Mouse (Mus musculus) Patski (cell line): Measurements from ENCODE around the gene Dnph1. TPM values are rescaled to one million over a fixed set of nuclear protein-coding genes. Genes with fewer than 3 reads are reported as not detected.
A peak's percentile ranks its signal among the peaks of the same experiment; 100 is the strongest.

Experiments used
- ATAC-seq: fragments of 100-300 bp; one replicate; pipeline ENCODE4 v1.8.0; 2021
- CTCF ChIA-PET: fragments of 350-600 bp; sonication (Branson Sonifier 250); formaldehyde crosslinking; loops from one replicate; lab custom pipeline; 2022; ENCODE audit warnings: inconsistent platforms; lab: Charles Lee
- POLR2A ChIA-PET: fragments of 350-600 bp; sonication (Branson Sonifier 250); formaldehyde crosslinking; loops from one replicate; lab custom pipeline; 2022; ENCODE audit warnings: antibody characterized with exemption, inconsistent platforms; lab: Charles Lee
- DNase-seq: peaks from one replicate; pipeline ENCODE4 v3.0.0-alpha.2; 2011; ENCODE audit warnings: low read depth, low spot score
- H3K27me3 ChIP-seq: fragments of 371-371 bp; one replicate; pipeline ENCODE4 v1.5.1; 2021
- CTCF ChIP-seq: fragments of 100-300 bp; IDR thresholded peaks from one replicate; pipeline ENCODE4 v1.5.1; 2021
- in situ Hi-C: fragments of 300-500 bp; cut with MboI; formaldehyde crosslinking; loops from 3 replicates; pipeline ENCODE4 v1.11.1; 2018; ENCODE audit warnings: low pct_unique_long_range_greater_than_20kb, mixed read lengths
- polyA plus RNA-seq: library from polyadenylated mRNA; unstranded; gene quantifications from one replicate; pipeline ENCODE4 v1.2.3, GENCODE M21; 2021

Dnph1 gene
- 16.9 TPM for polyA plus RNA-seq

DNA sequence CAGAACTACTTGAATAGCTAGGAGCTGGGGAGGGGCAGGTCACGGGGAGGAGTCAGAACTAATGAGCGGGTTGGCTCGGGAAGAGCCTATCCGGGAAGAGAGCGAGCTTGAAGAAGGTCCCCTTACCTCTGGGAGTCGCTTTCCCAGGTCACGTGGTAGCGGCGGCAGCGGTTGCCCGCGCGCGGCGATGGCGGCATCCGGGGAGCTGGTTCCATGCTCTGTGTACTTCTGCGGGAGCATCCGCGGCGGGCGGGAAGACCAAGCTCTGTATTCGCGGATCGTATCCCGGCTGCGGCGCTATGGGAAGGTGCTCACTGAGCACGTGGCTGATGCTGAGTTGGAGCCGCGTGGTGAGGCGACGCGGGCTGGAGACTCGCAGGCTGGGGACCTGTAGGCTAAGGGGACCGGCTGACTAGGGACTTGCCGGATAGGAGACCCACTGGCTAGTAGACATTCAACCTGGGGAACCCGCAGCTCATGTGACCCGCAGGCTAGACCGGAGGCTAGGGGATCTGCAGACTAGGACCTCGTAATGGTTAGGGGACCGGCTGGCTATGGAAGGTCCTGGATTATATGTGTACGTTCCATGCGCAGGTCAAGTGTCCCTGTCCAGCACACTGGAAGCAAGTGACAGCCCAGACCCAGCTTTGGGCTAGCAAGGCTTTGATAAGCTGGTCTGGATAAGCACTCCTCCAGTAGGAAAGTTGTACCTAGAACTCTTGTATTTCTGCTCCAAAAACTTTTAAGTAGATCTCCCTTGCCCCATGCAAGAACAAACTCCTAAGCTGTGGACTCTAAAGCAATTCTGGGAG, at the start of gene Dnph1:
Dnph1 (plus strand) TSS at position 89 of the 812 bp plus-strand sequence.
- no peak for TF ChIP-seq CTCF
- peak; percentile 79 for ATAC-seq
- ChIA-PET CTCF (interaction anchor here (0.9 kb wide), 1 partner anchor 10 kb away, joined by 3 read pairs; no protein-coding TSS in a partner anchor), POLR2A (no interaction called here)
- H3K27me3 ChIP-seq: no peaks in the 10 kb centered on the region
- DNase-seq: no peak
- in situ Hi-C loops: no loop called here

GRCm38 (mm10) chr17:46452683-46453082, 43.8 kb upstream of the Dnph1 start:
- peaks cover 43% of the 10 kb centered on the region for H3K27me3 ChIP-seq
- CTCF ChIA-PET: no interaction called here
- POLR2A ChIA-PET: no interaction called here
- in situ Hi-C loops: no loop called here
- no peak for ATAC-seq
- no peak for DNase-seq
- no peak for TF ChIP-seq CTCF

DNA sequence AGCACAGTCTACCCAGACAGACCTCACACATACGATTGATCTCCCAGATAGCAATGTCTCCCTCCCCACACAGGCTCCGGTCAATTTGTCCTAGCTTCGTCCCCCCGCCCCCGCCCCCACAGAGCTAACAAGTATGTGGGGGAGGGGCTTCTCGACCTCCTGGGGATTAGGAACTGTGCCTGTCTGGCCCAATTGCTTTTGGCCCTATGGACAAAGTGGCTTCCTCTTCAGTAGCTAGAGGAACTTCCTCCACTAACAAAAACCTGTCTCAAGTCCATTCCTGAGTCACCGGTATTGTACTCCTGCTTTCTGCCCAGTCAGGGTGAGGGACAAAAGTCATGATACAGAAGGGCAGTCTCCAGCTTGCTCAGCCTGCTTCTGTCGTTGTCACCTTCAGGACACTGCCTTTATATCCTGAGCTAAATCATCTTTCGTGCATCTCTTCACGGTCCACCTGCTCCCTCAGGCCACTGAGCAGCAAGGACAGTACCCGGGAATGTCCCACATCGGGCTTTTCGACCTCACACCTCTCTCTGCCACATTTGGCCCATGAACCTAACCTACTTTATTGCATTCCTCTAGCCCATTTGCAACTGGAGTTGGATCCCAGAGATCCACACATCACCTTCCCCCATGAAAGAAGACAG, 43.1 kb upstream of the Dnph1 start:
- POLR2A ChIA-PET: no interaction called here
- no peak for DNase-seq
- CTCF ChIA-PET: interaction anchor here (0.6 kb wide), 1 partner anchor 356 kb away, joined by 3 read pairs; no protein-coding TSS in a partner anchor
- ATAC-seq: no peak
- in situ Hi-C loops: no loop called here
- no peak for TF ChIP-seq CTCF
- H3K27me3 ChIP-seq: peaks cover 44% of the 10 kb centered on the region

DNA sequence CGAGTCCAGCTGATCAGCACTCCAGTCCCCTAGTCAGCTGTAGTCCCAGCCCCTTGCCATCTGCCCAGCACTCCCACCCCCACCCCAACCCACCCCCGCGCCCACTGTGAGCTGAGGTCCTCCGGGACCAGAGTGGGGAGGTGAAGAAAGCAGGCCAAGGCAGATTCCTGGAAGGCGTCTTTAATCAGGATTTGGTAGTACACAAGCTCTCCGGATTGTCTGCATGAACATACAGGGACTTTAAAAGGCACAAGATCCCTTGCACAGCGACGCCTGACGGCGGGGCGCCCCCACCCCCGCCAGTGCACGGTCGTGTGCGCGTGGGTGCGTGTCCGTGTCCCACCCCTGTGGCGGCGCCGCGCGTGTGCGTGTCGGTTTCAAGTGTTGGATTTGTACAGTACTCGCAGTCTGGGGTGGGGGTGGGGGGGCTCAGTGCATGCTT, 42.5 kb upstream of the Dnph1 start:
- ATAC-seq: no peak

DNA sequence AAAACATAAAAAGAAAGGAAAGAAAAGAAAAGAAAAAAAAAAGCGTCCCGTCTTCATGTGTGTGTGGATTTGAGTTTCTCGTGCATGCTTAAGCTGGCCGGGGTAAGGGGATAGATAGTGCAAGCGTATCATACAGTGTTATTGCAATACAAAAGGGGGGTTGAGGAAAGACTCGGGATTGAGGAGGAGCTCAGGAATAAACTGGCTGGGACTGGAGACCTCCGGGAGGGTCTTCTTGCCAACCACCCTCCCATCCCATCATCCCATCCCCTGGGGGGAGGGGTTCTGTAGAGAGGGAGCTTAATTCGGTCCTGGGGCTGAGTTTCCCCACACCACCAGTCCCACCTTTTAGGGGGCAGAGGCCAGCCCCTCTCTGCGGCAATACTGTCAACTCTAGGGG, 42.0 kb upstream of the Dnph1 start:
- TF ChIP-seq CTCF: no peak
- ChIA-PET CTCF (no interaction called here), POLR2A (no interaction called here)
- no peak for DNase-seq
- H3K27me3 ChIP-seq: peaks cover 47% of the 10 kb centered on the region
- in situ Hi-C loops: no loop called here
- no peak for ATAC-seq

More for the DNA sequence above, 42.5 kb upstream of the Dnph1 start:
- ChIA-PET POLR2A (no interaction called here), CTCF (interaction anchor here (0.6 kb wide), 1 partner anchor 355 kb away, joined by 3 read pairs; no protein-coding TSS in a partner anchor)
- peaks cover 44% of the 10 kb centered on the region for H3K27me3 ChIP-seq
- DNase-seq: no peak
- in situ Hi-C loops: no loop called here
- no peak for TF ChIP-seq CTCF

GRCm38 (mm10) chr17:46455110-46455691, 41.3 kb upstream of the Dnph1 start:
- in situ Hi-C loops: no loop called here
- TF ChIP-seq CTCF: no peak
- POLR2A ChIA-PET: no interaction called here
- CTCF ChIA-PET: no interaction called here
- peaks cover 54% of the 10 kb centered on the region for H3K27me3 ChIP-seq
- DNase-seq (no peak), ATAC-seq (no peak)

GRCm38 (mm10) chr17:46457791-46458190, 38.7 kb upstream of the Dnph1 start:
- ATAC-seq (no peak), DNase-seq (no peak)
- POLR2A ChIA-PET: no interaction called here
- TF ChIP-seq CTCF: no peak
- CTCF ChIA-PET: no interaction called here
- in situ Hi-C loops: no loop called here
- H3K27me3 ChIP-seq: peaks cover 66% of the 10 kb centered on the region

DNA sequence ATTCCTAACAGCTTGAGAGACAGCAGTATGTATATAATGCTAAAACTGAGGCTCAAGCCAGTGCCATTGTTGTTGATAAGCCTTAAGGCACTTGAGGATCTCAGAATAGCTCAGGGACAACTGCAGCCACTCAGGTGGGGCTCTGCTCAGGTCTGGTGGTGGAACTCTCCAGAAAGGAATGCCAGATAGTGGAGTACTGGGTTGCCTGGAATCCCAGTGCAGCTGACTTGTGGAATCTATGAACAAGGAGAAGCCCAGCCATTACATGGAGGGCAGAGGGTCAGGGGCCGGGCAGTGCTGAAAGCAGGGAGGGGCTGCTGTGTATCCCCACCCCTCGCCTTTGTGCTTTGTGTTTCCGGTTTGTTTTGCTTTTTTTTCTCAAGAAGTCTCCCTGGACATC, 38.1 kb upstream of the Dnph1 start:
- ChIA-PET POLR2A (no interaction called here), CTCF (no interaction called here)
- TF ChIP-seq CTCF: no peak
- H3K27me3 ChIP-seq: peaks cover 67% of the 10 kb centered on the region
- in situ Hi-C loops: no loop called here
- DNase-seq (no peak), ATAC-seq (no peak)

DNA sequence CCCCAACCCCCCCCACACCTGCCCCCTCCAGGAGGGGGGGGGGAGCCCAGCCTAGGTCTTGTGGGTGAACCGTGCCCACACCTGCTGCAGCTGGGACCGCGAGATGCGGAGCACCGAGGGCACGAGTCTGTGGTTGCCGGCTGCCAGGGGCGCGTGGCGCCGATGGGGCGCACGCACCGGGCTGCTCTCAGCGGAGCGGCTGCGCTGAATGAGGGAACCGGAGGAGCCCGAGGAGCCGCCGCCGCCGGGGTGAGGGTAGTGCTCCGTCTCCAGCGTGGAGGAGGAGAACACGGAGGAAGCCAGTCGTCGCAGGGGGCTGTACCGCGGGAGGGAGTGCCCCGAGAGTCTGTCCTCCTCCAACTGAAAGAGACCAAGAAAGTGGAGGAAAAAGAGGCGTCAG, 35.8 kb upstream of the Dnph1 start:
- ATAC-seq (no peak), DNase-seq (no peak)
- in situ Hi-C loops: no loop called here
- POLR2A ChIA-PET: interaction anchor here (0.6 kb wide), 1 partner anchor 10 kb away, joined by 4 read pairs; no protein-coding TSS in a partner anchor
- H3K27me3 ChIP-seq: peaks cover 65% of the 10 kb centered on the region
- TF ChIP-seq CTCF: no peak
- CTCF ChIA-PET: no interaction called here

- no peak for TF ChIP-seq CTCF
- in situ Hi-C loops: no loop called here
- DNase-seq (no peak), ATAC-seq (no peak)
- peaks cover 58% of the 10 kb centered on the region for H3K27me3 ChIP-seq
- ChIA-PET POLR2A (interaction anchor here (0.6 kb wide), 1 partner anchor 10 kb away, joined by 4 read pairs; no protein-coding TSS in a partner anchor), CTCF (no interaction called here)
These were observed 35.2 kb upstream of the Dnph1 start for GRCm38 (mm10) chr17:46461347-46461746.
